Mouse (Mus musculus) urinary bladder, postnatal 10 days (tissue): ENCODE data around the gene Amer3.
"Not testable (repeated sequence)": the region's sequence is repeated elsewhere in the genome, so short reads cannot be mapped to it uniquely, and the experiment has no call there.

Experiments
- DNase-seq: peaks from one replicate; pipeline ENCODE4 v3.0.0; 2022; ENCODE audit warnings: low spot score

Amer3 gene

DNA sequence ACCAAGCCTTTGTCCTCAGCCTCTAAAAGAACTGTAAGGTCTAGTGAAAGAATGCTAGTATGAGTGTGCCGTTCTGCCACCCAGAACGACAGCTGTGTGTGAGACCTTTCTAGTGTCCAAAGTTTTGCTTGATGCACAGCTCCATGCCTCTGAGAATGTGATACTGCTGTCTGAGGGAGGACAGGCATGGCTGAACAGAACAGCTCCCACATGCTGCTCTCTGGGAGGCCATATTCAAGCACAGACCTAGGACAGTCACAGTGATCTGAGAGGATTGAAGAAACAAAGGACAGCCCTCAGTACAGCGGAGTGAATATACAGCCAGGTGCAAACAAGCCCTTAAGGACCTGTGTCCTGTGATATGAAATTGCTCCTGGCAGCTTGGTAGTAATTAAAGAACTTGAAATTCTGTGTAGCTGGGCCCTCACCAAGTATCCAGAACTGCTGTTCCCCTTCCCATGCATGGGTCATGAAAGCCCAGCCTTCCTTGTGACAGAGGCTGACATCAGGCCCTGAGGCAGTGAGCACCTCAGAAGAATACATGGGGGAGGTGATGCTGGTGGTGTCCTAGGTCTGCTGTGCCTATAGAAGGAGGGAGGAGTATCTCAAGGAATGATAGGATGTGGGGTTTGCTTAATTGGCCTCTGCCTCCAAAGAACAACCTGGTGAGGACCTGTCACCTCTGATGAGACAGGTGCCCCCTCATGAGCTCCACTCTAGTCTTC is 22.0 kb downstream of the Amer3 start:
- no peak for DNase-seq

DNA sequence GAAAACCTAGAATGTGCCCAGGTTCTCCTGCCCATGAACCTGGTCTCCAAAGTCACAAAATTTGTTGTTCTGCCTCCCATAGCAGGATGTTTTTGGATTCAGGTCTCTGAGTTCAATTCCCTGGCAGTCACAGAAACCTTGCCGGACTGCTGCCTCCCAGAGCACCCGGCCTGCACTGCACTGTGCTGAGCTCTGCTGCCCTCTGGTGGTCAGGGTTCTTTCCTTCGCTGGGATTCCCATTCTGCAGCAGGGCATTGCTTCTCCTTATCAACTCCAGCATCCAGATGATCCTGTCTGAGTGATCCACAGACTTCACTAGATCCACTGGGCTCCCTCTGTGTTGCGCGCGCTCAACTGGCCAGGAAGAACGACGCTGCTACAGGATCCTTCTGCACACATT is 22.9 kb downstream of the Amer3 start:
- DNase-seq = no peak

DNA sequence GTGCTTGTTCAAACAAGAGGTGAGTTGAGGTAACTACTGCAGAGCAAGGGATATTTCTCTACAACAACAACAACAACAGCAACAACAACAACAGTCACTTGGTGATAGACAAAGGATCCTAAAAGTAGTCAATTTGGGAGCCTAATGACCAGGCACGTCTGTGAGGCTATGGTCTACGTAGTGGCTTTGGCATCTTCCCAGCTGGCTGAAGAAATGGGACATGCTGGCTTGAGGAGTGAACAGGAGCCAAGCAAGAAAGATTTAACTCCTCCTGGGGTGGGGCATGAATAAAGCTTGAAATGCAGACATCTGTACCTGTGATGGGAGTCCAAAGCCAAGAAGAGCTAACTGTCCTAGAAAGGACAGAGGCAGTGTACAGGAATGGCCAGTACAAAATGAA is 34.3 kb downstream of the Amer3 start:
- DNase-seq = no peak

DNA sequence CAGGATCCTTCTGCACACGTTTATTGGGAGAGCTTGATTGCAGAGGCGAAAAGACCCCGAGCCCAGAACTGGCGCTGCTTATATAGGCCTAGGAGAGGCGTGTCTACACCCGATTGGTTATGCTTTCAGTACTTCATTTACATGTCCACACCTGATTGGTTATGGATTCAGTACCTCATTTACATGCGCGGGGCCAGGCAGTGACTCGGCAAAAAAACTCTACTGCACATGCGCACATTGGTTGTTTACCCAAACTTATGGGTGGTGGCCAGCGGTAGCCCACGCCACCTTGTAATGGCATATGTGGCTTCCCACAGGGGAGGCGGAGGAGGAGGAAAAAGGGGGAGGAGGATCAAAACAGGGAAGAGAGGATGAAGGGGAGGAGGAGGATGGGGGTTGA is 40.7 kb downstream of the Amer3 start:
- not testable (repeated sequence) for DNase-seq

DNA sequence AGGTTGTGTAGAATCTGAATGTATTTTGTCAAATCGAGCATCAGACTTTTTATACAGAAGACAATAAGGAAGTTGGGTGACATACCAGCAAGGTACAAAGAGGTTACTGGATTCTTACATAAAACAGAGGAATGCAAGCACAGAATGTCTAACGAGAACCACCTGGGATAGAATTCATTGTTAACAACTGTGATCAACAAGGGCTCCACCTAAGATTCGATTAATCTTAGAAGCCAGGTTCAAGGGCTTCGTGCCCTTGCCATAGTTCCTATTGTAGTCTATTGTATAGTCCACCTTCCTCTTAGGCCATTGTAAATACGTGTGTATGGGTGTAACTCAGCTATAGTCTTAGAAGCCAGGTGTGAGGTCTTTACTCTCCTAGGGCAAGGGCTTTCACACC is 41.3 kb downstream of the Amer3 start:
- not testable (repeated sequence) for DNase-seq

DNA sequence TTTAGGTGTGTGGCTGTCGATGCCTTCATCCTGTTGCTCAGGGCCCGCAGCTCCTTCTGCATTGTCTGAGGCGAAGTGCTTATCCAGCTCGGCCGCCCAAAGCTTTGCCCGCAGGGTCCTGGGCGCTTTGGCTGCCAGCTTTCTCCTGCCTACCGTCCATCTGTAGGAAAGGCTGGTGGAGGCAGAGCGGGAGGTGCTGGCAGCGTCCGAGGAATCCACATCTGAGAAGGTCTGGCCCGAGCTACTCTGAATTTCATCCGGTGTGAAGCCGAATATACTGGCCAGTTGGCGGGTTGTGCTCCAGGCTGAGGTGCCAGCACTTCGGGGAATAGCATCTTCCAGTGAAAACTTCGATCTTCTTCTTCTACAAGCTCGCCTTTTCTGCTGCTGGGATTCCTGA is 56.3 kb downstream of the Amer3 start:
- no peak for DNase-seq
